Mouse (Mus musculus): Measurements from ENCODE around the gene Tmem9b.
A peak's percentile ranks its signal among the peaks of the same experiment; 100 is the strongest.

Gene Tmem9b

GRCm38 (mm10) chr7:109739822-109740370 lies 12.8 kb downstream of the Tmem9b start:
- no peak for DNase-seq (ENCODE audit: extremely low spot score, low spot score)

- no peak for DNase-seq (ENCODE audit: extremely low spot score, low spot score)
These were observed 17.9 kb downstream of the Tmem9b start for GRCm38 (mm10) chr7:109734806-109735205.

- no peak for DNase-seq (ENCODE audit: extremely low spot score, low spot score)
These were observed 21.0 kb downstream of the Tmem9b start, which contains the start of gene Ascl3 for GRCm38 (mm10) chr7:109731626-109732025. TSS of gene Ascl3 (minus strand) at chr7:109731726.

- DNase-seq (ENCODE audit: extremely low spot score, low spot score): no peak
These were observed 29.0 kb downstream of the Tmem9b start, which contains the start of gene BC051019 for GRCm38 (mm10) chr7:109723697-109724096. TSS of gene BC051019 (minus strand) at chr7:109723850.

- DNase-seq (ENCODE audit: extremely low spot score, low spot score): no peak
These were observed 29.6 kb downstream of the Tmem9b start for GRCm38 (mm10) chr7:109723114-109723513.

- no peak for DNase-seq (ENCODE audit: extremely low spot score, low spot score)
These were observed 30.1 kb downstream of the Tmem9b start for GRCm38 (mm10) chr7:109722618-109723017.

GRCm38 (mm10) chr7:109719286-109719685 lies 33.4 kb downstream of the Tmem9b start:
- peak; percentile 17 for DNase-seq (ENCODE audit: extremely low spot score, low spot score)

- no peak for DNase-seq (ENCODE audit: extremely low spot score, low spot score)
These were observed 39.2 kb downstream of the Tmem9b start for GRCm38 (mm10) chr7:109713434-109713982.

GRCm38 (mm10) chr7:109712198-109712597 lies 40.5 kb downstream of the Tmem9b start:
- DNase-seq (ENCODE audit: extremely low spot score, low spot score): no peak

GRCm38 (mm10) chr7:109710069-109710468 lies 42.6 kb downstream of the Tmem9b start:
- no peak for DNase-seq (ENCODE audit: extremely low spot score, low spot score)

GRCm38 (mm10) chr7:109708961-109709382 lies 43.7 kb downstream of the Tmem9b start:
- DNase-seq (ENCODE audit: extremely low spot score, low spot score): no peak

- peak; percentile 18 for DNase-seq (ENCODE audit: extremely low spot score, low spot score)
These were observed 45.5 kb downstream of the Tmem9b start for GRCm38 (mm10) chr7:109707023-109707785.

- no peak for DNase-seq (ENCODE audit: extremely low spot score, low spot score)
These were observed 48.2 kb downstream of the Tmem9b start for GRCm38 (mm10) chr7:109704461-109704860.

GRCm38 (mm10) chr7:109704016-109704377 lies 48.7 kb downstream of the Tmem9b start:
- no peak for DNase-seq (ENCODE audit: extremely low spot score, low spot score)

GRCm38 (mm10) chr7:109703190-109704015 lies 49.3 kb downstream of the Tmem9b start, which contains the start of the genes St5 and Akip1:
TSS of gene St5 (minus strand) at chr7:109703605.
TSS of gene Akip1 (plus strand) at chr7:109703690.
- DNase-seq (ENCODE audit: extremely low spot score, low spot score): peak; percentile 98

GRCm38 (mm10) chr7:109702721-109703120 lies 50.0 kb downstream of the Tmem9b start:
- DNase-seq (ENCODE audit: extremely low spot score, low spot score): peak; percentile 14

GRCm38 (mm10) chr7:109700213-109700612 lies 52.5 kb downstream of the Tmem9b start:
- no peak for DNase-seq (ENCODE audit: extremely low spot score, low spot score)

GRCm38 (mm10) chr7:109695339-109695726 lies 57.3 kb downstream of the Tmem9b start:
- no peak for DNase-seq (ENCODE audit: extremely low spot score, low spot score)

- DNase-seq (ENCODE audit: extremely low spot score, low spot score): no peak
These were observed 57.9 kb downstream of the Tmem9b start for GRCm38 (mm10) chr7:109694576-109695338.

- DNase-seq (ENCODE audit: extremely low spot score, low spot score): no peak
These were observed 61.7 kb downstream of the Tmem9b start for GRCm38 (mm10) chr7:109690961-109691360.

- DNase-seq (ENCODE audit: extremely low spot score, low spot score): no peak
These were observed 62.6 kb downstream of the Tmem9b start for GRCm38 (mm10) chr7:109690101-109690500.
